24 mouse cellular contexts compared by ENCODE assay signal in the genomic region with DNA sequence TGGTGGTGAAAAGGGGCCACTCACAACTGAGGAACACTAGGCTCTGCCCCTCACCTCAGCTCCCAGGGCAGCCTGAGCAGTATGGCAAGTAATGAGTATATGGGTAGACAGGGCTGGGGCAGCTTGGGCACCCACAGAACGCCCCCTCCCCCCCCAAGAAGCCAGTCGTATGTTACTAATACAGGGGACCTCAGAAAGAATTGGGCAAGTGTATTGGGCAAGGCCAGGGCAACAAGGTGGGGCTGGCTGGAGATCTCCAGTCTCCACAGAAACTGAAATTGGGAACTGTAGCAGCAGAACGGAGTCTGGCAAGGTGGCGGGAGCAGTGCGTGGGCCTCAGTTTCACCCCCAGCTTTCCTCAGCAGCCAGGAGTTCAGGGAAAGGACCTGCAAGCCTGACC.
A peak's percentile ranks its signal among the peaks of the same experiment; 100 is the strongest.
DNase-seq lines count a peak whose midpoint lies in the region; ATAC-seq and TF ChIP-seq lines count a peak whose summit lies in the region.
"Had no signal": no experiment of that assay in that cellular context is flagged by ENCODE, and none has a peak within 500 bp of the region (broad histone marks: within the 10 kb centered on the region; RNA-seq: fewer than 3 reads in every experiment).

No protein-coding gene starts in this region.

- no peaks in the 10 kb centered on the region for H3K9me3 ChIP-seq in heart, embryonic 12.5 days (replicated peaks)
- no peaks in the 10 kb centered on the region for H3K9me3 ChIP-seq in liver, embryonic 11.5 days (ENCODE audit: control insufficient read depth, low read length)
- no peaks in the 10 kb centered on the region for H3K9me3 ChIP-seq in intestine, embryonic 15.5 days
- H3K9me3 ChIP-seq in stomach, embryonic 14.5 days (ENCODE audit: control insufficient read depth, low read depth, low read length) = no peaks in the 10 kb centered on the region
- H3K9me3 ChIP-seq: embryonic facial prominence, embryonic 15.5 days; G1E; limb, embryonic 15.5 days; midbrain, embryonic 15.5 days had no signal

- 0 out of 2 replicates have a peak overlapping the region, but pooled peaks have one; percentile 33 for H3K9ac ChIP-seq in heart, embryonic 12.5 days
- no peak overlapping the region for H3K9ac ChIP-seq in liver, embryonic 11.5 days (ENCODE audit: low read depth, low read length)
- H3K9ac ChIP-seq in intestine, embryonic 15.5 days = no peak overlapping the region
- H3K9ac ChIP-seq in stomach, embryonic 14.5 days (replicated peaks; ENCODE audit: low read depth, low read length) = no peak overlapping the region
- H3K9ac ChIP-seq: embryonic facial prominence, embryonic 15.5 days; limb, embryonic 15.5 days; midbrain, embryonic 15.5 days had no signal

- no peak overlapping the region for H3K27ac ChIP-seq in heart, embryonic 12.5 days (ENCODE audit: poor library complexity, severe bottlenecking)
- no peak overlapping the region for H3K27ac ChIP-seq in liver, embryonic 11.5 days (ENCODE audit: low read depth, low read length)
- peak overlapping the region; percentile 57 for H3K27ac ChIP-seq in intestine, embryonic 15.5 days
- H3K27ac ChIP-seq in stomach, embryonic 14.5 days (ENCODE audit: low read length) = peak overlapping the region; percentile 35; the same call in 1 of the 2 replicates
- H3K27ac ChIP-seq in left cerebral cortex, adult 2 months = no peak overlapping the region
- H3K27ac ChIP-seq: embryonic facial prominence, embryonic 15.5 days; heart, adult 2 months; midbrain, embryonic 15.5 days had no signal

- H3K4me2 ChIP-seq in heart, embryonic 12.5 days = no peak overlapping the region
- H3K4me2 ChIP-seq in liver, embryonic 11.5 days = no peak overlapping the region
- no peak overlapping the region for H3K4me2 ChIP-seq in intestine, embryonic 15.5 days (replicated peaks)
- H3K4me2 ChIP-seq in stomach, embryonic 14.5 days (replicated peaks; ENCODE audit: low read depth, low read length) = no peak overlapping the region
- H3K4me2 ChIP-seq: embryonic facial prominence, embryonic 15.5 days; limb, embryonic 15.5 days; midbrain, embryonic 15.5 days had no signal

- H3K4me3 ChIP-seq in heart, embryonic 12.5 days = no peak overlapping the region
- no peak overlapping the region for H3K4me3 ChIP-seq in liver, embryonic 11.5 days (ENCODE audit: low read depth, low read length)
- H3K4me3 ChIP-seq in intestine, embryonic 15.5 days (replicated peaks) = no peak overlapping the region
- no peak overlapping the region for H3K4me3 ChIP-seq in stomach, embryonic 14.5 days (ENCODE audit: low read depth, low read length)
- no peak overlapping the region for H3K4me3 ChIP-seq in left cerebral cortex, adult 2 months
- H3K4me3 ChIP-seq: embryonic facial prominence, embryonic 15.5 days; heart, adult 2 months; limb, embryonic 15.5 days; midbrain, embryonic 15.5 days; myocyte had no signal

- 79% methylated on average over 5 of the region's 5 CpGs for WGBS in heart, embryonic 12.5 days
- 75% methylated on average over 5 of the region's 5 CpGs for WGBS in liver, embryonic 11.5 days
- 84% methylated on average over 5 of the region's 5 CpGs for WGBS in intestine, embryonic 15.5 days
- 76% methylated on average over 5 of the region's 5 CpGs for WGBS in stomach, embryonic 14.5 days

- peaks cover 4% of the 10 kb centered on the region for H3K36me3 ChIP-seq in heart, embryonic 12.5 days
- H3K36me3 ChIP-seq in liver, embryonic 11.5 days (ENCODE audit: control insufficient read depth, insufficient read depth, low read length) = no peaks in the 10 kb centered on the region
- no peaks in the 10 kb centered on the region for H3K36me3 ChIP-seq in intestine, embryonic 15.5 days
- H3K36me3 ChIP-seq in stomach, embryonic 14.5 days (ENCODE audit: control insufficient read depth, insufficient read depth, low read length) = peaks cover 7% of the 10 kb centered on the region; the same call in 1 of the 2 replicates
- H3K36me3 ChIP-seq: embryonic facial prominence, embryonic 15.5 days; G1E; limb, embryonic 15.5 days; midbrain, embryonic 15.5 days had no signal

- no peak for TF ChIP-seq CTCF in left cerebral cortex, adult 2 months (IDR thresholded peaks at IDR 0.05)

- no peaks in the 10 kb centered on the region for H3K27me3 ChIP-seq in heart, embryonic 12.5 days (replicated peaks)
- H3K27me3 ChIP-seq in liver, embryonic 11.5 days (replicated peaks; ENCODE audit: control insufficient read depth, insufficient read depth, low read length) = no peaks in the 10 kb centered on the region
- no peaks in the 10 kb centered on the region for H3K27me3 ChIP-seq in intestine, embryonic 15.5 days (replicated peaks)
- H3K27me3 ChIP-seq in stomach, embryonic 14.5 days (ENCODE audit: control insufficient read depth, insufficient read depth, low read length) = no peaks in the 10 kb centered on the region
- H3K27me3 ChIP-seq: embryonic facial prominence, embryonic 15.5 days; limb, embryonic 15.5 days; midbrain, embryonic 15.5 days; Patski had no signal

- no peak for ATAC-seq in heart, embryonic 12.5 days (ENCODE audit: insufficient number of reproducible peaks, low FRiP score)
- no peak for ATAC-seq in liver, embryonic 11.5 days (replicated peaks; ENCODE audit: low FRiP score)
- ATAC-seq in intestine, embryonic 15.5 days = no peak
- ATAC-seq in stomach, embryonic 14.5 days (ENCODE audit: insufficient number of reproducible peaks, insufficient read depth, low FRiP score, low read depth) = no peak
- ATAC-seq: forebrain, embryonic 16.5 days; hindbrain, embryonic 16.5 days; lung, postnatal 0 days; midbrain, embryonic 15.5 days; Patski had no signal

- peaks cover 64% of the 10 kb centered on the region for H3K4me1 ChIP-seq in heart, embryonic 12.5 days (replicated peaks)
- H3K4me1 ChIP-seq in liver, embryonic 11.5 days (replicated peaks; ENCODE audit: control insufficient read depth, insufficient read depth, low read length) = peaks cover 6% of the 10 kb centered on the region; the same call in 1 of the 2 replicates
- H3K4me1 ChIP-seq in intestine, embryonic 15.5 days (replicated peaks) = peaks cover 59% of the 10 kb centered on the region
- H3K4me1 ChIP-seq in stomach, embryonic 14.5 days (ENCODE audit: control insufficient read depth, insufficient read depth, low read length) = peaks cover 52% of the 10 kb centered on the region

- intact Hi-C loops in heart, postnatal 14 days (cut with DNase I) = no loop called here
- intact Hi-C loops in left cerebral cortex, adult 2 months (cut with DNase I) = no loop called here

- no peak for DNase-seq in heart, postnatal 14 days
- peak; percentile 1 for DNase-seq in liver
- DNase-seq in liver, embryonic 11.5 days (ENCODE audit: low spot score) = no peak
- no peak for DNase-seq in left cerebral cortex, adult 2 months (ENCODE audit: extremely low spot score in 1 of 2, low spot score in 2 of 2)
- no peak for DNase-seq in cerebellum, postnatal 36 days
- DNase-seq: B cell, adult 2 months; cerebellum, adult 11 months; gastrocnemius, postnatal 14 days; heart, adult 2 months; kidney, adult 18-20 months; left cerebral cortex, postnatal 4 days; right cerebral cortex, adult 18-20 months had no signal

Comparison
In these comparisons a context has a peak if more than half of its experiments do, and no peak if none do; other contexts are left out.
1. H3K27ac ChIP-seq: peak in intestine, embryonic 15.5 days (single experiment) and stomach, embryonic 14.5 days (single experiment); none in heart, embryonic 12.5 days (single experiment), liver, embryonic 11.5 days (single experiment) and left cerebral cortex, adult 2 months (single experiment).